Mouse (Mus musculus) spleen, adult 2 months (tissue): ENCODE results near the gene Zrsr1. TPM values are rescaled to one million over a fixed set of nuclear protein-coding genes. Genes with fewer than 3 reads are reported as not detected.
A peak's percentile ranks its signal among the peaks of the same experiment; 100 is the strongest.

Source experiments
- DNase-seq, 2 experiments: peaks; one replicate each; pipeline versions ENCODE4 v3.0.0 to v3.0.0-alpha.2; 2012 to 2021; ENCODE audit warnings: low spot score in 2 of 2, low read depth in 1 of 2
- H3K27ac ChIP-seq: fragments of 200-500 bp; 2 replicates; pipeline ENCODE4 v1.5.1; 2012; ENCODE audit warnings: low read length, inconsistent platforms; ENCODE audit not compliant: insufficient read depth
- H3K27me3 ChIP-seq: fragments of 200-500 bp; 2 replicates; pipeline ENCODE4 v1.6.1; 2012; ENCODE audit warnings: mild to moderate bottlenecking, moderate library complexity, low read length, inconsistent platforms; ENCODE audit not compliant: control insufficient read depth, insufficient read depth
- H3K36me3 ChIP-seq: fragments of 200-500 bp; 2 replicates; pipeline ENCODE4 v1.6.1; 2012; ENCODE audit warnings: mild to moderate bottlenecking, low read length, inconsistent platforms; ENCODE audit not compliant: control insufficient read depth, insufficient read depth
- H3K4me1 ChIP-seq: fragments of 200-500 bp; 2 replicates; pipeline ENCODE4 v1.6.1; 2011; ENCODE audit warnings: inconsistent platforms; ENCODE audit not compliant: control insufficient read depth, insufficient read depth, insufficient read length
- H3K4me3 ChIP-seq: fragments of 200-500 bp; 2 replicates; pipeline ENCODE4 v1.5.1; 2011; ENCODE audit warnings: mild to moderate bottlenecking, inconsistent platforms; ENCODE audit not compliant: insufficient read depth, insufficient read length; ENCODE audit errors: extremely low read depth
- CTCF ChIP-seq: fragments of 200-500 bp; IDR thresholded peaks from 2 replicates; pipeline ENCODE4 v1.5.1; 2011; ENCODE audit warnings: mild to moderate bottlenecking, inconsistent platforms; ENCODE audit not compliant: insufficient read depth, insufficient read length, insufficient replicate concordance; ENCODE audit errors: extremely low read depth
- POLR2A ChIP-seq: fragments of 200-500 bp; IDR thresholded peaks from 2 replicates; pipeline ENCODE4 v1.6.1; 2011; ENCODE audit warnings: low read depth, low read length, inconsistent platforms
- WGBS: fragments of 180-500 bp; shearing (Covaris S2); methylation state at CpG from one replicate; pipeline ENCODE4 v1.1.7; 2018; 5-methylcytosine and 5-hydroxymethylcytosine counted together
- polyA plus RNA-seq: library from polyadenylated mRNA; depleted of rRNA; stranded (reverse); fragments of >200 nt; gene quantifications from 2 replicates; pipeline ENCODE4 v1.2.3, GENCODE M21; 2012

The Zrsr1 gene
- polyA plus RNA-seq, 1 experiment: 4.8 TPM

DNA sequence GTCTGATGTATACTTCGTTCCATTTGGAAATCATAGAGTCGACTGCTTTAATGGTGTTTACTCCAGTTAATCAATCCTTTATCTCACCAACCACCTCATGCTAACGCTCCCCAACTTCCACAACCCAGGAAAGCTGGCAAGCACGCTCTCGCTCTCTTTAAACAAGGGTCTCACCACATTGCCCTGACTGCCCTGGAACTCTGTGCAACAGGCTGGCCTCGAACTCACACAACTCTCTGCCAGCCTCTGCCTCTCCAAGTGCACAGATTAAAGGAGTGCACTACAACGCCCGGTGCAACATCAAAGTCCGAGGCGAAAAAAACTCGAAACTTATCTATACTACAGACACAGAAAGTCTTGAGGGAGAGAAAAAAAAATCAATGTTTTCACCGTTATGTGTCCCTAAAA is 9.7 kb downstream of the Zrsr1 start:
- peak overlapping the region; percentile 96 for H3K27ac ChIP-seq
- peaks cover 5% of the 10 kb centered on the region; the same call in 1 of the 2 replicates for H3K4me1 ChIP-seq
- H3K4me3 ChIP-seq: peak overlapping the region; percentile 95
- no peak for TF ChIP-seq POLR2A
- TF ChIP-seq CTCF: no peak
- H3K27me3 ChIP-seq: no peaks in the 10 kb centered on the region
- peaks cover 2% of the 10 kb centered on the region; the same call in 1 of the 2 replicates for H3K36me3 ChIP-seq
- no peak for DNase-seq
- 4% methylated on average over 12 of the region's 12 CpGs for WGBS

DNA sequence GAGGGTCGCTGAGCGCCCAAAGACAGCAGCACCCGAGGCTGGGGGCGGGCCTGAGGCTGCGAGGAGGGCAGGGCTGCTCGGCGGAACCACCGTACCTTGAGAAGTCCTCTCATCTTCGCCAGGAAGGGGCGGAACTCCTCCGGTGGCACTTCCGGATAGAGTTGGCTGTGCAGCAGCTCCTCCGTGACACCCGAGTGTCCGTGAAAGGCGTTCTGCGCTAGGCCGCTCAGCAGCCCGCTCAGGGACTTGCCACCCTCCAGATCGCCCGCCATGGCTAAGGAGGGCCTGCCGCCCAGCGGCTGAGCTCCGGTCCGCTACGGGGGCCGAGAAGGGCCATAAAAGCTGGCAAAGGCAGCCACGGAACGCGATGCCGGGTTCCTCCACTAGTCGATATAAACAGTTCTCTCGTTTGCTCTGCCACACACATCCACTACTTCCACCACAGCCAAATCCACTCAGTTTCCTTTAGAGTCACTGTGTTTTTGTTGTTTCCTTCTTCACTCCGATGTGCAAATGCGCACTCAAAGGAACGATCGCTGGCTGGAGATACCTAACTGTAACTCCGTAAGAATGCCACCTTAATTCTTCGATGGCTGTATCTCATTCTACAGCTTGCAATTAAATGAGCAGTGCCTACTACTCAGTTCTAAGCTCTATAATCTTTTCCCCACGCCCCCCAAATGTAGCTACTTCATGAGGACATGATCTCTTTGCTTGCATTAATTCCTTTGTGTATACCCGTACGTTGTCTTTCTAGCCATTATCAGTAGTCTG is 10.4 kb downstream of the Zrsr1 start, which contains the start of the genes Gm28048 and Commd1:
Gene Gm28048, minus strand, starts transcription at position 107 of the 774 bp plus-strand sequence.
Gene Commd1, minus strand, starts transcription at position 399 of the 774 bp plus-strand sequence.
- TF ChIP-seq POLR2A (peak; percentile 49), CTCF (peak; percentile 69)
- H3K36me3 ChIP-seq: peaks cover 2% of the 10 kb centered on the region; the same call in 1 of the 2 replicates
- peak within 1 kb of the TSS; percentile 96 for H3K27ac ChIP-seq
- no peaks in the 10 kb centered on the region for H3K27me3 ChIP-seq
- DNase-seq: peak; percentile 89 to 96
- WGBS: 3% methylated on average over 42 of the region's 42 CpGs
- peak within 1 kb of the TSS; percentile 95 for H3K4me3 ChIP-seq
- peaks cover 5% of the 10 kb centered on the region; the same call in 1 of the 2 replicates for H3K4me1 ChIP-seq

DNA sequence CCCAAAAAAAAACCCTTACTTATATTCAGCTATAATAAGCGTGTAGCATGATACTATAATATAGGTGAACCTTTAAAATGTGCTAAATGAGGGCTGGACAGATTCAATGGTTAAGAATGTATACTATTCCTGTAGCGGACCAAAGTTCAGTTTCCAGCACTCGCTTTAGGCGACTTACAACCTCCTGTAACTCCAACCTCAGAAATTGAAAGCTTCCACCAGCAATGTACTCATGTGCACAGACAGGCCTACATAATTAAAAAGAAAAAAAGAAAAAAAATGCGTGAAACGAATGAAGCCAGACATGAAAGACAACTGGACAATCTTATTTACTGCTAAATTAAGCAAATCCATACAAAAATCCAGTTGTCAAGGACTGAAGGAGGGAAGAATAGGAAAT is 11.0 kb downstream of the Zrsr1 start:
- TF ChIP-seq CTCF (no peak), POLR2A (no peak)
- H3K4me1 ChIP-seq: peaks cover 5% of the 10 kb centered on the region; the same call in 1 of the 2 replicates
- H3K27me3 ChIP-seq: no peaks in the 10 kb centered on the region
- 0 out of 2 replicates have a peak, but pooled peaks cover 2% of the 10 kb centered on the region for H3K36me3 ChIP-seq
- no peak overlapping the region for H3K4me3 ChIP-seq
- no peak for DNase-seq
- WGBS: 89% methylated on average over 6 of the region's 6 CpGs
- no peak overlapping the region for H3K27ac ChIP-seq

DNA sequence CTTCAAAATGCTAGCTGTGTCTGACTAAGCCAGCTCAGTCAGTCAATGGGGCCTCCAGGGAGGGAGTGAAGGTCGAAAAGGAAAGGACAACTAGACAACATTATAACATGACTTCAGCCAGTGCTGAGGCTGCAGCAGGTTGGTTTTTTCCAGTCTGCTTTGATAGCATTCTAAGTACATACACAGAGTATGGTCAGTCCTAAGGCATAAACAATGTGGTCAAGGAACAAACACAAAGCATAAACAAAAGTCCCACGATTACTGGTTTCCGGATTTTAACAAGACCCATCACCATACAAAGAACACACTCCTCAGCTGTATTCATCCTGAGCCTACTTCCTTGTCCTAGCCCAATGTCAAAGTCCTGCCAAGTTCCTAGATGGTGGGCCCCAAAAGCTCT is 13.7 kb downstream of the Zrsr1 start:
- Histone ChIP-seq H3K4me3 (no peak overlapping the region), H3K27ac (no peak overlapping the region), H3K27me3 (no peaks in the 10 kb centered on the region), H3K4me1 (peaks cover 5% of the 10 kb centered on the region; the same call in 1 of the 2 replicates), H3K36me3 (no peaks in the 10 kb centered on the region)
- 86% methylated on average over 3 of the region's 3 CpGs for WGBS
- DNase-seq: no peak
- no peak for TF ChIP-seq POLR2A
- no peak for TF ChIP-seq CTCF

DNA sequence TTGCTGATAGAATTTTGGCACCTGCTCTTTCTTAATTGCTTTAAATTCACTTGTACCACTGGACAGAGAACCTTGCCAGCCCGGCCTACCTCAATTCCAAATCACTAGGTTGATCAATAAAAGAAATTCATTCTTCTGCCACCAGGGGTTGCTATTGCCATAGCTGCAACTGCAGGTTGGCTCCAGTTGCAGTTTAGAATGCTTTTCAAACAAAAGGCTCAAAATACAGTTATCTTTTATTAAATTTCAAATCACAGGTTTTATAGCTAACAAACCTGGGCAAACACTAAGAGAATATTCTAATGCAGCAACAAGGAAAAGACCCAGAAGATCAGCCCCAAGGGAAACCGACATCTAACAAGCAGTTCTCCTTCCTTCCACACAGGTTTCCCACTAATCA is 15.6 kb downstream of the Zrsr1 start:
- Histone ChIP-seq H3K27ac (no peak overlapping the region), H3K36me3 (no peaks in the 10 kb centered on the region), H3K4me3 (no peak overlapping the region), H3K27me3 (no peaks in the 10 kb centered on the region), H3K4me1 (peaks cover 4% of the 10 kb centered on the region)
- WGBS: 44% methylated on average over 2 of the region's 2 CpGs
- no peak for TF ChIP-seq POLR2A
- TF ChIP-seq CTCF: peak; percentile 48; the same call in 1 of the 2 replicates
- no peak for DNase-seq

DNA sequence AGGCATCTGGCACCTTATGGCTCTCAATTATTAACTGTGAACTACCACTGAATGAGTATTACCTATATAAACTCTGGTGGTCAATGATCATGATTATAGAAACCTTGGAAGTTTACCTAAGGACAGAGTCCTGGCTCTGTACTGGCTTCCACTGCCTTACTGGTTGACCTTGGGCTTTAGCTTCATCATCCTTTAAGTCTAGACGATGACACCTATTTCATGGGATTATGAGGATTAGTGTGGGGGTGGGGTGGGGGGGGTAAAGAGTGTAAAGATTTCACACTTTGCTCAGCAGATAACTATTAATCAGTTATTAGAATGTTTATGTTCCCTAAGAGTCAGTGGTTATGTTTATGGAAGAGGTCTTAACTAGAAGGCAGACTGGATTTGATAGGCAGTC is 18.0 kb downstream of the Zrsr1 start:
- no peak overlapping the region for H3K27ac ChIP-seq

More for the DNA sequence above, 18.0 kb downstream of the Zrsr1 start:
- no peak for DNase-seq
- H3K27me3 ChIP-seq: no peaks in the 10 kb centered on the region
- 57% methylated on average over 1 of the region's 1 CpGs for WGBS
- peak overlapping the region; percentile 85; the same call in 1 of the 2 replicates for H3K4me3 ChIP-seq
- peaks cover 4% of the 10 kb centered on the region for H3K4me1 ChIP-seq
- TF ChIP-seq CTCF: no peak
- peaks cover 7% of the 10 kb centered on the region for H3K36me3 ChIP-seq
